Mouse (Mus musculus) frontal cortex, postnatal 10 days (tissue): ENCODE data around the gene Slc25a33.

Source experiments
- DNase-seq, 2 experiments: peaks; one replicate each; pipeline ENCODE4 v3.0.0; 2022; ENCODE audit warnings: low spot score in 2 of 2, mixed read lengths in 1 of 2

The Slc25a33 gene

GRCm38 (mm10) chr4:149696189-149696971 is 77.7 kb downstream of the Slc25a33 start:
- no peak for DNase-seq
